Mouse (Mus musculus) neural tube, embryonic 14.5 days (tissue): ENCODE data around the gene Ppara. TPM values are rescaled to one million over a fixed set of nuclear protein-coding genes. Genes with fewer than 3 reads are reported as not detected.

ENCODE experiments used
- ATAC-seq: fragments of 200-750 bp; cut with Nextera tagmentation; 2 replicates; pipeline ENCODE4 v1.8.0; 2017; ENCODE audit warnings: low read depth, mild to moderate bottlenecking, moderate TSS enrichment, moderate library complexity
- H3K27ac ChIP-seq: fragments of 300-500 bp; sonication (generic); 2 replicates; pipeline ENCODE4 v1.5.1; 2014; ENCODE audit warnings: low read depth, mild to moderate bottlenecking, control low read depth, low read length, moderate library complexity, mixed read lengths
- H3K27me3 ChIP-seq: fragments of 300-500 bp; sonication (generic); 2 replicates; pipeline ENCODE4 v1.6.1; 2014; ENCODE audit warnings: low read length; ENCODE audit not compliant: control insufficient read depth, insufficient read depth
- H3K36me3 ChIP-seq: fragments of 300-500 bp; sonication (generic); 2 replicates; pipeline ENCODE4 v1.6.1; 2014; ENCODE audit warnings: low read length, mixed read lengths; ENCODE audit not compliant: control insufficient read depth, insufficient read depth
- H3K4me1 ChIP-seq: fragments of 300-500 bp; sonication (generic); 2 replicates; pipeline ENCODE4 v1.6.1; 2014; ENCODE audit warnings: low read length; ENCODE audit not compliant: control insufficient read depth, insufficient read depth
- H3K4me2 ChIP-seq: fragments of 300-500 bp; sonication (generic); 2 replicates; pipeline ENCODE4 v1.6.1; 2014; ENCODE audit warnings: mild to moderate bottlenecking, low read depth, low read length, control low read depth
- H3K4me3 ChIP-seq: fragments of 300-500 bp; sonication (generic); 2 replicates; pipeline ENCODE4 v1.5.1; 2014; ENCODE audit warnings: low read depth, low read length, control low read depth, mixed read lengths
- H3K9ac ChIP-seq: fragments of 300-500 bp; sonication (generic); replicated peaks from 2 replicates; pipeline ENCODE4 v1.6.1; 2014; ENCODE audit warnings: low read depth, mild to moderate bottlenecking, control low read depth, low read length, mixed read lengths
- H3K9me3 ChIP-seq: fragments of 300-500 bp; sonication (generic); 2 replicates; pipeline ENCODE4 v1.6.1; 2016; ENCODE audit warnings: low read length; ENCODE audit not compliant: control insufficient read depth
- WGBS: fragments of 180-500 bp; shearing (Covaris S2); extraction: QIAGEN DNeasy Blood & Tissue Kit; methylation state at CpG from one replicate; pipeline ENCODE4 v1.1.7; 2014; 5-methylcytosine and 5-hydroxymethylcytosine counted together
- polyA plus RNA-seq: library from polyadenylated mRNA; unstranded; fragments of >200 nt; fragmentation: Nextera tagmentation; extraction: Ambion mirVana; gene quantifications from 2 replicates; pipeline ENCODE4 v1.2.1, GENCODE M21; 2014

Ppara gene
- polyA plus RNA-seq, 1 experiment from 2014 or later, result 0.75 TPM

GRCm38 (mm10) chr15:85807404-85807803 is 72.6 kb downstream of the Ppara start:
- Histone ChIP-seq H3K36me3 (no peaks in the 10 kb centered on the region), H3K9me3 (no peaks in the 10 kb centered on the region), H3K4me2 (no peak overlapping the region), H3K9ac (no peak overlapping the region), H3K27ac (no peak overlapping the region), H3K27me3 (no peaks in the 10 kb centered on the region), H3K4me3 (no peak overlapping the region), H3K4me1 (peaks cover 4% of the 10 kb centered on the region; the same call in 1 of the 2 replicates)
- ATAC-seq, result no peak
- WGBS, result 81% methylated on average over 4 of the region's 4 CpGs

- no peak overlapping the region for H3K27ac ChIP-seq
- no peak overlapping the region for H3K9ac ChIP-seq
- peaks cover 4% of the 10 kb centered on the region; the same call in 1 of the 2 replicates for H3K4me1 ChIP-seq
- no peaks in the 10 kb centered on the region for H3K9me3 ChIP-seq
- H3K36me3 ChIP-seq, result no peaks in the 10 kb centered on the region
- ATAC-seq, result no peak
- H3K4me3 ChIP-seq, result no peak overlapping the region
- no peak overlapping the region for H3K4me2 ChIP-seq
- 85% methylated on average over 6 of the region's 6 CpGs for WGBS
- no peaks in the 10 kb centered on the region for H3K27me3 ChIP-seq
These were observed 73.2 kb downstream of the Ppara start for GRCm38 (mm10) chr15:85808031-85808430.

GRCm38 (mm10) chr15:85808434-85808833 is 73.7 kb downstream of the Ppara start:
- H3K4me2 ChIP-seq, result no peak overlapping the region
- no peak overlapping the region for H3K4me3 ChIP-seq
- H3K9ac ChIP-seq, result no peak overlapping the region
- H3K4me1 ChIP-seq, result peaks cover 4% of the 10 kb centered on the region; the same call in 1 of the 2 replicates
- 54% methylated on average over 8 of the region's 8 CpGs for WGBS
- H3K36me3 ChIP-seq, result no peaks in the 10 kb centered on the region
- no peak overlapping the region for H3K27ac ChIP-seq
- H3K9me3 ChIP-seq, result no peaks in the 10 kb centered on the region
- H3K27me3 ChIP-seq, result no peaks in the 10 kb centered on the region
- no peak for ATAC-seq

- no peak overlapping the region for H3K4me2 ChIP-seq
- H3K9ac ChIP-seq, result no peak overlapping the region
- no peaks in the 10 kb centered on the region for H3K9me3 ChIP-seq
- 91% methylated on average over 12 of the region's 12 CpGs for WGBS
- no peak overlapping the region for H3K27ac ChIP-seq
- H3K27me3 ChIP-seq, result no peaks in the 10 kb centered on the region
- ATAC-seq, result no peak
- H3K4me3 ChIP-seq, result no peak overlapping the region
- H3K36me3 ChIP-seq, result no peaks in the 10 kb centered on the region
- peaks cover 4% of the 10 kb centered on the region; the same call in 1 of the 2 replicates for H3K4me1 ChIP-seq
These were observed 74.3 kb downstream of the Ppara start for GRCm38 (mm10) chr15:85809091-85809490.

GRCm38 (mm10) chr15:85810462-85810805 is 75.7 kb downstream of the Ppara start:
- Histone ChIP-seq H3K4me2 (peak overlapping the region; percentile 59; the same call in 1 of the 2 replicates), H3K27ac (no peak overlapping the region), H3K9me3 (no peaks in the 10 kb centered on the region), H3K9ac (peak overlapping the region; percentile 77; the same call in 1 of the 2 replicates), H3K36me3 (no peaks in the 10 kb centered on the region), H3K4me1 (peaks cover 4% of the 10 kb centered on the region; the same call in 1 of the 2 replicates), H3K27me3 (no peaks in the 10 kb centered on the region), H3K4me3 (peak overlapping the region; percentile 68; the same call in 1 of the 2 replicates)
- no peak for ATAC-seq
- WGBS, result 82% methylated on average over 5 of the region's 5 CpGs

- H3K4me2 ChIP-seq, result peak overlapping the region; percentile 59
- no peaks in the 10 kb centered on the region for H3K9me3 ChIP-seq
- H3K27ac ChIP-seq, result peak overlapping the region; percentile 88
- peak; percentile 90 for ATAC-seq
- H3K4me3 ChIP-seq, result peak overlapping the region; percentile 68
- 4% methylated on average over 36 of the region's 36 CpGs for WGBS
- peaks cover 4% of the 10 kb centered on the region; the same call in 1 of the 2 replicates for H3K4me1 ChIP-seq
- H3K36me3 ChIP-seq, result no peaks in the 10 kb centered on the region
- peak overlapping the region; percentile 77 for H3K9ac ChIP-seq
- no peaks in the 10 kb centered on the region for H3K27me3 ChIP-seq
These were observed 76.2 kb downstream of the Ppara start for GRCm38 (mm10) chr15:85810806-85811521.

GRCm38 (mm10) chr15:85811535-85812277 is 76.9 kb downstream of the Ppara start, which contains the start of gene Cdpf1:
TSS of gene Cdpf1 (minus strand) at chr15:85811697.
- Histone ChIP-seq H3K4me1 (peaks cover 4% of the 10 kb centered on the region; the same call in 1 of the 2 replicates), H3K4me2 (peak within 1 kb of the TSS; percentile 59), H3K27me3 (no peaks in the 10 kb centered on the region), H3K9ac (peak within 1 kb of the TSS; percentile 77), H3K4me3 (peak within 1 kb of the TSS; percentile 68), H3K27ac (peak within 1 kb of the TSS; percentile 88), H3K9me3 (no peaks in the 10 kb centered on the region), H3K36me3 (no peaks in the 10 kb centered on the region)
- 5% methylated on average over 35 of the region's 36 CpGs for WGBS
- peak; percentile 95 for ATAC-seq

- peaks cover 4% of the 10 kb centered on the region; the same call in 1 of the 2 replicates for H3K4me1 ChIP-seq
- H3K4me3 ChIP-seq, result no peak overlapping the region
- H3K27me3 ChIP-seq, result no peaks in the 10 kb centered on the region
- ATAC-seq, result no peak
- no peak overlapping the region for H3K4me2 ChIP-seq
- H3K9ac ChIP-seq, result no peak overlapping the region
- 71% methylated on average over 10 of the region's 10 CpGs for WGBS
- H3K27ac ChIP-seq, result no peak overlapping the region
- no peaks in the 10 kb centered on the region for H3K36me3 ChIP-seq
- no peaks in the 10 kb centered on the region for H3K9me3 ChIP-seq
These were observed 78.6 kb downstream of the Ppara start for GRCm38 (mm10) chr15:85813428-85813827.
